Mouse (Mus musculus) myocyte (in vitro differentiated cells): ENCODE measurements around the gene Reps2.

Experiments used
- CEBPB ChIP-seq: IDR thresholded peaks from 2 replicates; pipeline ENCODE4 v1.6.1; 2011; ENCODE audit warnings: mild to moderate bottlenecking, moderate library complexity; ENCODE audit not compliant: poor library complexity, insufficient read depth, severe bottlenecking
- E2F4 ChIP-seq: IDR thresholded peaks from one replicate; pipeline ENCODE4 v1.6.1; 2011; ENCODE audit warnings: mild to moderate bottlenecking, control low read depth, moderate library complexity; ENCODE audit not compliant: insufficient read depth
- MAX ChIP-seq: IDR thresholded peaks from one replicate; pipeline ENCODE4 v1.6.1; 2011; ENCODE audit warnings: low read depth, mild to moderate bottlenecking, control low read depth
- MYOD1 ChIP-seq, 3 experiments: IDR thresholded peaks; one replicate each; pipeline ENCODE4 v1.6.1; 2011; ENCODE audit warnings: control low read depth in 2 of 3, low read depth in 2 of 3, mild to moderate bottlenecking in 2 of 3, moderate library complexity in 1 of 3; ENCODE audit not compliant: insufficient read length in 2 of 3, control insufficient read depth in 1 of 3
- MYOG ChIP-seq, 3 experiments: IDR thresholded peaks; one replicate each; pipeline ENCODE4 v1.6.1; 2011; ENCODE audit warnings: control low read depth in 2 of 3, low read depth in 2 of 3, mild to moderate bottlenecking in 2 of 3; ENCODE audit not compliant: insufficient read length in 2 of 3, control insufficient read depth in 1 of 3, insufficient read depth in 1 of 3
- POLR2A ChIP-seq: IDR thresholded peaks from one replicate; pipeline ENCODE4 v1.6.1; 2011; ENCODE audit warnings: low read depth, mild to moderate bottlenecking, control low read depth, moderate library complexity; ENCODE audit not compliant: insufficient read length
- POLR2AphosphoS2 ChIP-seq: IDR thresholded peaks from one replicate; pipeline ENCODE4 v1.6.1; 2011; ENCODE audit warnings: low read depth, control low read depth; ENCODE audit not compliant: insufficient read length
- REST ChIP-seq: IDR thresholded peaks from one replicate; pipeline ENCODE4 v1.6.1; 2011; ENCODE audit warnings: mild to moderate bottlenecking, control low read depth, moderate library complexity; ENCODE audit not compliant: insufficient read depth, insufficient read length
- SRF ChIP-seq: IDR thresholded peaks from one replicate; pipeline ENCODE4 v1.6.1; 2011; ENCODE audit warnings: low read depth; ENCODE audit not compliant: control insufficient read depth, insufficient read length
- TCF12 ChIP-seq: IDR thresholded peaks from one replicate; pipeline ENCODE4 v1.6.1; 2011; ENCODE audit warnings: mild to moderate bottlenecking, control low read depth; ENCODE audit not compliant: poor library complexity, insufficient read depth, severe bottlenecking
- USF1 ChIP-seq: IDR thresholded peaks from one replicate; pipeline ENCODE4 v1.6.1; 2011; ENCODE audit warnings: low read depth, mild to moderate bottlenecking, control low read depth, moderate library complexity

- no peak for TF ChIP-seq POLR2A
- TF ChIP-seq USF1, result no peak
- no peak for TF ChIP-seq CEBPB
- TF ChIP-seq TCF12, result no peak
- TF ChIP-seq REST, result no peak
- no peak for TF ChIP-seq POLR2AphosphoS2
- TF ChIP-seq MYOG (IDR thresholded peaks at IDR 0.05; ENCODE audit: control insufficient read depth in 1 of 3, insufficient read depth in 1 of 3, insufficient read length in 2 of 3, low read depth in 2 of 3), result no peak
- no peak for TF ChIP-seq E2F4
- no peak for TF ChIP-seq MAX
- no peak for TF ChIP-seq MYOD1 (IDR thresholded peaks at IDR 0.05; ENCODE audit: control insufficient read depth in 1 of 3, insufficient read length in 2 of 3, low read depth in 2 of 3)
- no peak for TF ChIP-seq SRF
Measured at GRCm38 (mm10) chrX:162565501-162565900, 77.9 kb downstream of the Reps2 start.
